Mouse (Mus musculus) MEL (cell line): ENCODE data around the gene Hck. TPM values are rescaled to one million over a fixed set of nuclear protein-coding genes. Genes with fewer than 3 reads are reported as not detected.

Experiments
- DNase-seq: peaks from one replicate; pipeline ENCODE4 v3.0.0; 2011; ENCODE audit warnings: low read depth, low spot score
- H3K27ac ChIP-seq: 2 replicates; pipeline ENCODE4 v1.5.1; 2012; ENCODE audit warnings: low read depth, mild to moderate bottlenecking, control low read depth, low read length, moderate library complexity; ENCODE audit not compliant: control insufficient read depth
- H3K27me3 ChIP-seq, 2 experiments: fragments of 150-350 bp in 1 of 2; sonication (generic) in 1 of 2; 2 replicates each; pipeline ENCODE4 v1.6.1; 2012; ENCODE audit warnings: low read length in 2 of 2, mild to moderate bottlenecking in 2 of 2, improper control_type of control experiment in 1 of 2, moderate library complexity in 1 of 2; ENCODE audit not compliant: insufficient read depth in 2 of 2, control insufficient read depth in 1 of 2
- H3K36me3 ChIP-seq, 2 experiments: 2 replicates each; pipeline ENCODE4 v1.6.1; 2012 to 2014; ENCODE audit warnings: low read length in 2 of 2, improper control_type of control experiment in 1 of 2, inconsistent platforms in 1 of 2, mild to moderate bottlenecking in 1 of 2; ENCODE audit not compliant: insufficient read depth in 2 of 2, control insufficient read depth in 1 of 2
- H3K4me1 ChIP-seq, 2 experiments: fragments of 150-350 bp in 1 of 2; sonication (generic) in 1 of 2; 2 replicates each; pipeline ENCODE4 v1.6.1; 2012; ENCODE audit warnings: low read length in 2 of 2, improper control_type of control experiment in 1 of 2, mild to moderate bottlenecking in 1 of 2; ENCODE audit not compliant: insufficient read depth in 2 of 2, control insufficient read depth in 1 of 2
- H3K4me3 ChIP-seq, 2 experiments: fragments of 150-350 bp in 1 of 2; sonication (generic) in 1 of 2; 2 replicates each; pipeline ENCODE4 v1.5.1; 2012; ENCODE audit warnings: low read depth in 2 of 2, low read length in 2 of 2, mild to moderate bottlenecking in 2 of 2, moderate library complexity in 2 of 2, control low read depth in 1 of 2, improper control_type of control experiment in 1 of 2; ENCODE audit not compliant: control insufficient read depth in 1 of 2, insufficient read depth in 1 of 2
- H3K79me2 ChIP-seq: 2 replicates; pipeline ENCODE4 v1.6.1; 2012; ENCODE audit warnings: mild to moderate bottlenecking, low read length, moderate library complexity; ENCODE audit not compliant: control insufficient read depth, poor library complexity, insufficient read depth
- H3K9ac ChIP-seq: 2 replicates; pipeline ENCODE4 v1.6.1; 2012; ENCODE audit warnings: low read depth, mild to moderate bottlenecking, control low read depth, low read length, moderate library complexity; ENCODE audit not compliant: control insufficient read depth, poor library complexity, severe bottlenecking
- H3K9me3 ChIP-seq: fragments of 150-350 bp; sonication (generic); replicated peaks from 2 replicates; pipeline ENCODE4 v1.6.1; 2012; ENCODE audit warnings: mild to moderate bottlenecking, low read length, improper control_type of control experiment, moderate library complexity; ENCODE audit not compliant: insufficient read depth
- BHLHE40 ChIP-seq: IDR thresholded peaks from 2 replicates; pipeline ENCODE4 v1.6.1; 2012; ENCODE audit warnings: low read depth, mild to moderate bottlenecking, inconsistent platforms, low read length, improper control_type of control experiment, borderline replicate concordance
- CHD1 ChIP-seq: IDR thresholded peaks from 2 replicates; pipeline ENCODE4 v1.6.1; 2012; ENCODE audit warnings: low read depth, mild to moderate bottlenecking, inconsistent platforms, low read length, improper control_type of control experiment
- CHD2 ChIP-seq: IDR thresholded peaks from 2 replicates; pipeline ENCODE4 v1.6.1; 2011; ENCODE audit warnings: low read length, improper control_type of control experiment
- CTCF ChIP-seq, 3 experiments: IDR thresholded peaks in 2 of 3; conservative IDR thresholded peaks in 1 of 3; 2 replicates each; pipeline ENCODE4 v1.5.1; 2011 to 2012; ENCODE audit warnings: low read length in 3 of 3, low read depth in 2 of 3, mild to moderate bottlenecking in 2 of 3, improper control_type of control experiment in 1 of 3, inconsistent platforms in 1 of 3, mixed read lengths in 1 of 3, moderate library complexity in 1 of 3; ENCODE audit not compliant: control insufficient read depth in 1 of 3, insufficient read depth in 1 of 3, poor library complexity in 1 of 3, severe bottlenecking in 1 of 3
- ELF1 ChIP-seq: IDR thresholded peaks from 2 replicates; pipeline ENCODE4 v1.6.1; 2014; ENCODE audit warnings: low read depth, mild to moderate bottlenecking, inconsistent platforms, low read length, improper control_type of control experiment, moderate library complexity
- GABPA ChIP-seq: IDR thresholded peaks from 2 replicates; pipeline ENCODE4 v1.6.1; 2012; ENCODE audit warnings: low read depth, mild to moderate bottlenecking, inconsistent platforms, low read length, improper control_type of control experiment, moderate library complexity
- JUND ChIP-seq: IDR thresholded peaks from 2 replicates; pipeline ENCODE4 v1.6.1; 2011; ENCODE audit warnings: low read depth, mild to moderate bottlenecking, improper control_type of control experiment, low read length
- MAFK ChIP-seq: IDR thresholded peaks from 2 replicates; pipeline ENCODE4 v1.6.1; 2011; ENCODE audit warnings: low read depth, mild to moderate bottlenecking, low read length, improper control_type of control experiment, borderline replicate concordance
- MEF2A ChIP-seq: IDR thresholded peaks from 2 replicates; pipeline ENCODE4 v1.6.1; 2014; ENCODE audit warnings: low read depth, mild to moderate bottlenecking, inconsistent platforms, low read length, improper control_type of control experiment; ENCODE audit not compliant: poor library complexity, insufficient replicate concordance, severe bottlenecking; ENCODE audit errors: extremely low read depth
- MXI1 ChIP-seq: IDR thresholded peaks from 2 replicates; pipeline ENCODE4 v1.6.1; 2011; ENCODE audit warnings: mild to moderate bottlenecking, low read depth, low read length, improper control_type of control experiment
- POLR2AphosphoS5 ChIP-seq: IDR thresholded peaks from 2 replicates; pipeline ENCODE4 v1.6.1; 2012; ENCODE audit warnings: low read depth, borderline replicate concordance, mild to moderate bottlenecking, inconsistent platforms, low read length, moderate library complexity, mixed read lengths
- RAD21 ChIP-seq: IDR thresholded peaks from 2 replicates; pipeline ENCODE4 v1.6.1; 2011; ENCODE audit warnings: mild to moderate bottlenecking, low read depth, low read length, improper control_type of control experiment
- SIN3A ChIP-seq: IDR thresholded peaks from 2 replicates; pipeline ENCODE4 v1.6.1; 2012; ENCODE audit warnings: low read length, improper control_type of control experiment, inconsistent platforms
- ZC3H11A ChIP-seq: IDR thresholded peaks from 2 replicates; pipeline ENCODE4 v1.6.1; 2012; ENCODE audit warnings: low read depth, mild to moderate bottlenecking, inconsistent platforms, low read length, improper control_type of control experiment
- ZNF384 ChIP-seq: IDR thresholded peaks from 2 replicates; pipeline ENCODE4 v1.6.1; 2012; ENCODE audit warnings: low read depth, mild to moderate bottlenecking, inconsistent platforms, low read length, improper control_type of control experiment
- polyA plus RNA-seq, 2 experiments: library from polyadenylated mRNA; stranded (reverse) in 1 of 2; unstranded in 1 of 2; fragments of >175 nt in 1 of 2; fragments of >200 nt in 1 of 2; gene quantifications; 2 replicates each; pipeline versions ENCODE4 v1.2.1 to v1.2.4; 2012; ENCODE audit warnings: low replicate concordance in 2 of 2, low read depth in 1 of 2; ENCODE audit not compliant: insufficient read length in 2 of 2, insufficient read depth in 1 of 2, missing spikeins in 1 of 2
- total RNA-seq: library from RNA; depleted of rRNA; stranded (reverse); fragments of 300-350 nt; gene quantifications from 2 replicates; pipeline ENCODE4 v1.2.3, GENCODE M21; 2012

Gene Hck
- total and polyA plus RNA-seq, 3 experiments = not detected

- H3K4me3 ChIP-seq = no peak within 1 kb of the TSS
- H3K27ac ChIP-seq = no peak within 1 kb of the TSS
- no peaks in the 10 kb centered on the region for H3K9me3 ChIP-seq
Measured at GRCm38 (mm10) chr2:153065747-153066508, 42.3 kb upstream of the Hck start, which contains the start of gene Ccm2l. Ccm2l (plus strand) TSS chr2:153065955.

GRCm38 (mm10) chr2:153066991-153067390, 41.3 kb upstream of the Hck start:
- H3K27me3 ChIP-seq = peaks cover 2 to 5% of the 10 kb centered on the region in 2 experiments
- no peak overlapping the region for H3K4me3 ChIP-seq
- DNase-seq = no peak
- no peaks in the 10 kb centered on the region for H3K79me2 ChIP-seq
- no peaks in the 10 kb centered on the region for H3K9me3 ChIP-seq
- no peaks in the 10 kb centered on the region; a peak in 1 of 4 replicates for H3K36me3 ChIP-seq
- no peak overlapping the region for H3K9ac ChIP-seq
- TF ChIP-seq MAFK = no peak
- no peak for TF ChIP-seq JUND
- no peak for TF ChIP-seq POLR2AphosphoS5
- TF ChIP-seq CHD1 = no peak
- TF ChIP-seq CTCF (IDR thresholded peaks at IDR 0.05 in 2 of 3, conservative IDR thresholded peaks at IDR 0.05 in 1 of 3; ENCODE audit: control insufficient read depth in 1 of 3, insufficient read depth in 1 of 3, low read depth in 2 of 3, low read length in 3 of 3, poor library complexity in 1 of 3, severe bottlenecking in 1 of 3) = no peak
- no peak for TF ChIP-seq SIN3A
- TF ChIP-seq RAD21 = no peak
- TF ChIP-seq CHD2 = no peak
- no peak for TF ChIP-seq ZC3H11A
- no peak for TF ChIP-seq ELF1
- TF ChIP-seq GABPA = no peak
- TF ChIP-seq BHLHE40 = no peak
- no peak for TF ChIP-seq ZNF384
- no peak overlapping the region for H3K27ac ChIP-seq
- peaks cover 0 to 13% of the 10 kb centered on the region in 2 experiments; a peak in 2 of 4 replicates for H3K4me1 ChIP-seq

More at GRCm38 (mm10) chr2:153065747-153066508, 42.3 kb upstream of the Hck start, which contains the start of gene Ccm2l:
- no peaks in the 10 kb centered on the region; a peak in 1 of 4 replicates for H3K36me3 ChIP-seq
- peaks cover 0 to 13% of the 10 kb centered on the region in 2 experiments; a peak in 2 of 4 replicates for H3K4me1 ChIP-seq
- no peak for TF ChIP-seq MEF2A
- no peak for TF ChIP-seq POLR2AphosphoS5
- TF ChIP-seq MXI1 = no peak
- H3K9ac ChIP-seq = no peak within 1 kb of the TSS
- H3K79me2 ChIP-seq = no peaks in the 10 kb centered on the region
- H3K27me3 ChIP-seq = peaks cover 2 to 8% of the 10 kb centered on the region in 2 experiments
- no peak for DNase-seq
